Mouse (Mus musculus): ENCODE results near the gene Zfp688. TPM values are rescaled to one million over a fixed set of nuclear protein-coding genes. Genes with fewer than 3 reads are reported as not detected.
"Not testable (repeated sequence)": the region's sequence is repeated elsewhere in the genome, so short reads cannot be mapped to it uniquely, and the experiment has no call there.

Zfp688 gene
- polyA plus RNA-seq, 1 experiment from 2014 or later: 28.0 TPM

GRCm38 (mm10) chr7:127375271-127376245 lies 46.3 kb downstream of the Zfp688 start, which contains the start of gene Zfp747:
Gene Zfp747, minus strand, starts transcription at chr7:127376050.
- not testable (repeated sequence) for H3K9me3 ChIP-seq; H3K4me1 ChIP-seq (replicated peaks); H3K36me3 ChIP-seq; H3K27me3 ChIP-seq
- Histone ChIP-seq H3K4me2 (peak within 1 kb of the TSS; percentile 75), H3K27ac (replicated peaks) (peak within 1 kb of the TSS; percentile 63), H3K4me3 (peak within 1 kb of the TSS; percentile 58), H3K9ac (peak within 1 kb of the TSS; percentile 64)
- WGBS: 3% methylated on average over 49 of the region's 49 CpGs
- peak; percentile 94 for ATAC-seq (ENCODE audit: low FRiP score, low read depth)

DNA sequence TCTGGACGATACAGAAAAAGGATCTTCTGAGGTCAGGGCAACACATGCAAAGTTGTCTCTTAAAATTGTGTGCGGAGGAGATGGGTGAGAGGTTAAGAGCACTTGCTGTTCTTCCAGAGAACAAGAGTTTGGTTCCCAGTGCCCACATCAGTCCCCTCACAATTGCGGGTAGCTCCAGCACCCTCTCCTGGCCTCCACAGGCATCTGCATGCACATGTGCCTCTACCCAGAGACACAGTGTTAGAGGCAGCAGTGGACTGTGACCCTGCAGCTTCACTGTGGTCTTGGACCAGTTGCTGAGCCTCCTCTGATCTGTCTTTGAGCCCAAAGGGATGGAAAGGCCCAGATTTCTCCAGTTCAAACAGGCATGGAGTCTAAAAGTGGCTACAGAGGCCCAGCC lies 50.0 kb downstream of the Zfp688 start:
- not testable (repeated sequence) for ATAC-seq (ENCODE audit: low FRiP score, low read depth); H3K36me3 ChIP-seq; H3K27ac ChIP-seq (replicated peaks); H3K4me2 ChIP-seq; H3K4me3 ChIP-seq; H3K9me3 ChIP-seq; H3K4me1 ChIP-seq (replicated peaks); H3K27me3 ChIP-seq; H3K9ac ChIP-seq
- WGBS: 81% methylated on average over 3 of the region's 3 CpGs

DNA sequence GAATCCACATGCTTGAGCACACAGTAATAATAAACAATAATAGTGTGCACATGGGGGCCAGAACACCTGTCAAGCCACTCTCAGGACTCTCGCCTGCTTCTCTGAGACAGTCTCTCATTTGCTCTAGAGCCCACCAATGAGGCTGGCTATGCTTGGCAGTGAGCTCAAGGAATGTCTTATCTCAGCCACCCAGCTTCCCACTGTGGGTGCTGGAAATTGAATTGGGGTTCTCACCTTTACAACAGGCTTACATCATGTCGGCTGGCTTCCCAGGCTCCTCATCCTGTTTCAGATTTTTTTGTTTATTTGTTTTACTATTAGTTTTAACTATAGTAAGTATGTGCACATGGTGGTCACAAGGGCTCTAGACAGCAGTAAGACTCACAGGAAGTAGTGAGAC lies 50.7 kb downstream of the Zfp688 start:
- Histone ChIP-seq H3K4me3 (no peak overlapping the region), H3K36me3 (peaks cover 9% of the 10 kb centered on the region; the same call in 1 of the 2 replicates), H3K9ac (no peak overlapping the region), H3K9me3 (no peaks in the 10 kb centered on the region), H3K27me3 (no peaks in the 10 kb centered on the region), H3K27ac (replicated peaks) (no peak overlapping the region), H3K4me1 (replicated peaks) (peaks cover 4% of the 10 kb centered on the region; the same call in 1 of the 2 replicates), H3K4me2 (no peak overlapping the region)
- 83% methylated on average over 2 of the region's 2 CpGs for WGBS
- no peak for ATAC-seq (ENCODE audit: low FRiP score, low read depth)

Other genes starting within 250 kb of the Zfp688 start
- gene Cd2bp2, start 226.0 kb downstream of the Zfp688 start, polyA plus RNA-seq (2015; fragmentation: Nextera tagmentation; extraction: Ambion mirVana): 72.1 and 72.3 TPM in 2 replicates
- 37.2 and 38.8 TPM in 2 replicates for gene Tbc1d10b, start 213.6 kb downstream of the Zfp688 start, polyA plus RNA-seq (2015; fragmentation: Nextera tagmentation; extraction: Ambion mirVana)
- gene Mylpf, start 213.2 kb downstream of the Zfp688 start, polyA plus RNA-seq (2015; fragmentation: Nextera tagmentation; extraction: Ambion mirVana): 4.9 and 5.0 TPM in 2 replicates
- 51.9 and 56.2 TPM in 2 replicates for gene Zfp553, start 189.0 kb downstream of the Zfp688 start, polyA plus RNA-seq (2015; fragmentation: Nextera tagmentation; extraction: Ambion mirVana)
- 18.4 and 19.3 TPM in 2 replicates for gene Sept1, start 188.9 kb downstream of the Zfp688 start, polyA plus RNA-seq (2015; fragmentation: Nextera tagmentation; extraction: Ambion mirVana)
- gene Zfp771, start 177.8 kb downstream of the Zfp688 start, polyA plus RNA-seq (2015; fragmentation: Nextera tagmentation; extraction: Ambion mirVana): 72.0 and 80.9 TPM in 2 replicates
- gene Dctpp1, start 161.4 kb downstream of the Zfp688 start, polyA plus RNA-seq (2015; fragmentation: Nextera tagmentation; extraction: Ambion mirVana): 122 TPM in 2 replicates
- gene Sephs2, start 148.0 kb downstream of the Zfp688 start, polyA plus RNA-seq (2015; fragmentation: Nextera tagmentation; extraction: Ambion mirVana): 61.5 and 63.7 TPM in 2 replicates
- gene Itgal, start 125.8 kb downstream of the Zfp688 start, polyA plus RNA-seq (2015; fragmentation: Nextera tagmentation; extraction: Ambion mirVana): 0.17 and 0.39 TPM in 2 replicates
- 17.7 and 20.4 TPM in 2 replicates for gene Zfp768, start 76.5 kb downstream of the Zfp688 start, polyA plus RNA-seq (2015; fragmentation: Nextera tagmentation; extraction: Ambion mirVana)
- gene Zfp747, start 46.0 kb downstream of the Zfp688 start, polyA plus RNA-seq (2015; fragmentation: Nextera tagmentation; extraction: Ambion mirVana): 8.4 and 8.8 TPM in 2 replicates
- gene 9130019O22Rik, start 34.9 kb downstream of the Zfp688 start, polyA plus RNA-seq (2015; fragmentation: Nextera tagmentation; extraction: Ambion mirVana): 3.9 and 5.1 TPM in 2 replicates
- 5.6 and 6.4 TPM in 2 replicates for gene E430018J23Rik, start 28.4 kb downstream of the Zfp688 start, polyA plus RNA-seq (2015; fragmentation: Nextera tagmentation; extraction: Ambion mirVana)
- gene Zfp764, start 15.2 kb downstream of the Zfp688 start, polyA plus RNA-seq (2015; fragmentation: Nextera tagmentation; extraction: Ambion mirVana): 4.8 and 4.9 TPM in 2 replicates
- gene Zfp689, start 27.1 kb upstream of the Zfp688 start, polyA plus RNA-seq (2015; fragmentation: Nextera tagmentation; extraction: Ambion mirVana): 14.7 and 15.8 TPM in 2 replicates
- 36.9 and 42.8 TPM in 2 replicates for gene Prr14, start 37.5 kb upstream of the Zfp688 start, polyA plus RNA-seq (2015; fragmentation: Nextera tagmentation; extraction: Ambion mirVana)
- gene Fbrs, start 57.1 kb upstream of the Zfp688 start, polyA plus RNA-seq (2015; fragmentation: Nextera tagmentation; extraction: Ambion mirVana): 13.9 and 15.4 TPM in 2 replicates
- 57.2 and 57.4 TPM in 2 replicates for gene Srcap, start 89.9 kb upstream of the Zfp688 start, polyA plus RNA-seq (2015; fragmentation: Nextera tagmentation; extraction: Ambion mirVana)
- gene Gm42715, start 97.5 kb upstream of the Zfp688 start, polyA plus RNA-seq (2015; fragmentation: Nextera tagmentation; extraction: Ambion mirVana): 14.7 and 15.6 TPM in 2 replicates
- gene Tmem265, start 139.3 kb upstream of the Zfp688 start, polyA plus RNA-seq (2015; fragmentation: Nextera tagmentation; extraction: Ambion mirVana): 7.6 and 10.3 TPM in 2 replicates
- gene Phkg2, start 151.3 kb upstream of the Zfp688 start, polyA plus RNA-seq (2015; fragmentation: Nextera tagmentation; extraction: Ambion mirVana): 59.3 and 59.4 TPM in 2 replicates
- 10.1 and 12.2 TPM in 2 replicates for gene Ccdc189, start 166.5 kb upstream of the Zfp688 start, polyA plus RNA-seq (2015; fragmentation: Nextera tagmentation; extraction: Ambion mirVana)
- 41.4 and 44.9 TPM in 2 replicates for gene Rnf40, start 166.7 kb upstream of the Zfp688 start, polyA plus RNA-seq (2015; fragmentation: Nextera tagmentation; extraction: Ambion mirVana)
- gene Zfp629, start 193.7 kb upstream of the Zfp688 start, polyA plus RNA-seq (2015; fragmentation: Nextera tagmentation; extraction: Ambion mirVana): 18.7 and 19.1 TPM in 2 replicates